Mouse (Mus musculus): Measurements from ENCODE around the gene Ltbp1.

DNA sequence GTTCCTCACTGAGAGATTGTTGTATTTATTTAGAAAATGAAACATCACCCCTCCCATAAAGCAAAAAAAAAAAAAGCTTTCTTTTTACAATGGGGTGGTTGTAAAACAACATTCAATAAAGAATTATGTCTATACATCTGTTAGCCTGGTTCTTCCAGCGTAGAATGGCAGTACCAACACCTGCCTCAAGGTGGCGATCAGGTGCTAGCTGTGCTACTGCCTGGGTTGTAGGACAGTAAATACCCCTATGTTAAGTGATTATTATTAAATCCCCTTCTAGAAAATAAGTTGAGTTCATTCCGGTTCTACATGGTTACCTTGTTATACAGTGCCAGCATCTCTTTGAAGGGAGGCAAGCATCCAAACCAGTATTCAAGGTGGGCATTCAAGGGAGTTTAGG, 367.0 kb downstream of the Ltbp1 start:
- TF ChIP-seq CTCF (IDR thresholded peaks at IDR 0.05): peak; percentile 91
- no peak for TF ChIP-seq EP300 (IDR thresholded peaks at IDR 0.05; ENCODE audit: insufficient read depth, low read depth, low read length)
